Mouse (Mus musculus): Measurements from ENCODE around the gene Gramd1b. TPM values are rescaled to one million over a fixed set of nuclear protein-coding genes. Genes with fewer than 3 reads are reported as not detected.
A peak's percentile ranks its signal among the peaks of the same experiment; 100 is the strongest.

Gramd1b gene
- polyA plus RNA-seq, 1 experiment from 2014 or later: 7.1 TPM

GRCm38 (mm10) chr9:40348714-40349233, 182.4 kb downstream of the Gramd1b start:
- Histone ChIP-seq H3K36me3 (ENCODE audit: control insufficient read depth, insufficient read depth, low read length) (no peaks in the 10 kb centered on the region), H3K4me3 (ENCODE audit: low read depth, low read length) (no peak overlapping the region), H3K4me1 (ENCODE audit: control insufficient read depth, insufficient read depth, low read length) (peaks cover 10% of the 10 kb centered on the region), H3K4me2 (ENCODE audit: low read depth, low read length) (no peak overlapping the region), H3K9ac (ENCODE audit: low read depth, low read length) (no peak overlapping the region), H3K27ac (replicated peaks; ENCODE audit: low read depth, low read length) (no peak overlapping the region), H3K9me3 (ENCODE audit: control insufficient read depth, low read length) (no peaks in the 10 kb centered on the region), H3K27me3 (replicated peaks; ENCODE audit: control insufficient read depth, insufficient read depth, low read length) (no peaks in the 10 kb centered on the region)
- ATAC-seq (ENCODE audit: low read depth) (no peak), DNase-seq (ENCODE audit: low spot score) (no peak)
- WGBS: 91% methylated on average over 8 of the region's 8 CpGs

- H3K4me1 ChIP-seq (ENCODE audit: control insufficient read depth, insufficient read depth, low read length): peaks cover 10% of the 10 kb centered on the region
- H3K36me3 ChIP-seq (ENCODE audit: control insufficient read depth, insufficient read depth, low read length): no peaks in the 10 kb centered on the region
- WGBS: 15% methylated on average over 16 of the region's 16 CpGs
- peak overlapping the region; percentile 64 for H3K4me2 ChIP-seq (ENCODE audit: low read depth, low read length)
- ATAC-seq (ENCODE audit: low read depth) (peak; percentile 78), DNase-seq (ENCODE audit: low spot score) (peak; percentile 80)
- no peak overlapping the region for H3K27ac ChIP-seq (replicated peaks; ENCODE audit: low read depth, low read length)
- no peaks in the 10 kb centered on the region for H3K9me3 ChIP-seq (ENCODE audit: control insufficient read depth, low read length)
- peak overlapping the region; percentile 32 for H3K9ac ChIP-seq (ENCODE audit: low read depth, low read length)
- peak overlapping the region; percentile 37 for H3K4me3 ChIP-seq (ENCODE audit: low read depth, low read length)
- no peaks in the 10 kb centered on the region for H3K27me3 ChIP-seq (replicated peaks; ENCODE audit: control insufficient read depth, insufficient read depth, low read length)
Measured at GRCm38 (mm10) chr9:40346232-40346984, 184.8 kb downstream of the Gramd1b start.

- H3K27ac ChIP-seq (replicated peaks; ENCODE audit: low read depth, low read length): no peak overlapping the region
- H3K9me3 ChIP-seq (ENCODE audit: control insufficient read depth, low read length): no peaks in the 10 kb centered on the region
- peaks cover 10% of the 10 kb centered on the region for H3K4me1 ChIP-seq (ENCODE audit: control insufficient read depth, insufficient read depth, low read length)
- WGBS: 21% methylated on average over 13 of the region's 13 CpGs
- peak overlapping the region; percentile 32 for H3K9ac ChIP-seq (ENCODE audit: low read depth, low read length)
- ATAC-seq (ENCODE audit: low read depth) (peak; percentile 53), DNase-seq (ENCODE audit: low spot score) (peak; percentile 15)
- peak overlapping the region; percentile 37 for H3K4me3 ChIP-seq (ENCODE audit: low read depth, low read length)
- H3K4me2 ChIP-seq (ENCODE audit: low read depth, low read length): peak overlapping the region; percentile 64
- H3K36me3 ChIP-seq (ENCODE audit: control insufficient read depth, insufficient read depth, low read length): no peaks in the 10 kb centered on the region
- no peaks in the 10 kb centered on the region for H3K27me3 ChIP-seq (replicated peaks; ENCODE audit: control insufficient read depth, insufficient read depth, low read length)
Measured at GRCm38 (mm10) chr9:40345493-40346231, 185.5 kb downstream of the Gramd1b start.

GRCm38 (mm10) chr9:40344801-40345492, 186.2 kb downstream of the Gramd1b start:
- Histone ChIP-seq H3K27ac (replicated peaks; ENCODE audit: low read depth, low read length) (no peak overlapping the region), H3K9ac (ENCODE audit: low read depth, low read length) (peak overlapping the region; percentile 9; the same call in 1 of the 2 replicates), H3K4me2 (ENCODE audit: low read depth, low read length) (peak overlapping the region; percentile 64), H3K4me1 (ENCODE audit: control insufficient read depth, insufficient read depth, low read length) (peaks cover 10% of the 10 kb centered on the region), H3K4me3 (ENCODE audit: low read depth, low read length) (0 out of 2 replicates have a peak overlapping the region, but pooled peaks have one; percentile 37), H3K36me3 (ENCODE audit: control insufficient read depth, insufficient read depth, low read length) (no peaks in the 10 kb centered on the region), H3K27me3 (replicated peaks; ENCODE audit: control insufficient read depth, insufficient read depth, low read length) (no peaks in the 10 kb centered on the region), H3K9me3 (ENCODE audit: control insufficient read depth, low read length) (no peaks in the 10 kb centered on the region)
- 46% methylated on average over 10 of the region's 10 CpGs for WGBS
- DNase-seq (ENCODE audit: low spot score) (no peak), ATAC-seq (ENCODE audit: low read depth) (no peak)

- WGBS: 94% methylated on average over 7 of the region's 7 CpGs
- H3K4me1 ChIP-seq (ENCODE audit: control insufficient read depth, insufficient read depth, low read length): peaks cover 10% of the 10 kb centered on the region
- H3K4me3 ChIP-seq (ENCODE audit: low read depth, low read length): no peak overlapping the region
- H3K36me3 ChIP-seq (ENCODE audit: control insufficient read depth, insufficient read depth, low read length): no peaks in the 10 kb centered on the region
- H3K9ac ChIP-seq (ENCODE audit: low read depth, low read length): no peak overlapping the region
- DNase-seq (ENCODE audit: low spot score) (no peak), ATAC-seq (ENCODE audit: low read depth) (no peak)
- no peaks in the 10 kb centered on the region for H3K9me3 ChIP-seq (ENCODE audit: control insufficient read depth, low read length)
- H3K27ac ChIP-seq (replicated peaks; ENCODE audit: low read depth, low read length): no peak overlapping the region
- no peak overlapping the region for H3K4me2 ChIP-seq (ENCODE audit: low read depth, low read length)
- no peaks in the 10 kb centered on the region for H3K27me3 ChIP-seq (replicated peaks; ENCODE audit: control insufficient read depth, insufficient read depth, low read length)
Measured at GRCm38 (mm10) chr9:40343828-40344227, 187.4 kb downstream of the Gramd1b start.

GRCm38 (mm10) chr9:40343053-40343652, 188.0 kb downstream of the Gramd1b start:
- Histone ChIP-seq H3K27ac (replicated peaks; ENCODE audit: low read depth, low read length) (no peak overlapping the region), H3K4me2 (ENCODE audit: low read depth, low read length) (no peak overlapping the region), H3K4me1 (ENCODE audit: control insufficient read depth, insufficient read depth, low read length) (peaks cover 10% of the 10 kb centered on the region), H3K27me3 (replicated peaks; ENCODE audit: control insufficient read depth, insufficient read depth, low read length) (no peaks in the 10 kb centered on the region), H3K9ac (ENCODE audit: low read depth, low read length) (no peak overlapping the region), H3K9me3 (ENCODE audit: control insufficient read depth, low read length) (no peaks in the 10 kb centered on the region), H3K4me3 (ENCODE audit: low read depth, low read length) (no peak overlapping the region), H3K36me3 (ENCODE audit: control insufficient read depth, insufficient read depth, low read length) (no peaks in the 10 kb centered on the region)
- ATAC-seq (ENCODE audit: low read depth) (no peak), DNase-seq (ENCODE audit: low spot score) (no peak)
- 95% methylated on average over 9 of the region's 9 CpGs for WGBS

GRCm38 (mm10) chr9:40342101-40342500, 189.1 kb downstream of the Gramd1b start:
- no peaks in the 10 kb centered on the region for H3K9me3 ChIP-seq (ENCODE audit: control insufficient read depth, low read length)
- H3K27me3 ChIP-seq (replicated peaks; ENCODE audit: control insufficient read depth, insufficient read depth, low read length): no peaks in the 10 kb centered on the region
- ATAC-seq (ENCODE audit: low read depth): no peak
- WGBS: 81% methylated on average over 7 of the region's 7 CpGs
- DNase-seq (ENCODE audit: low spot score): no peak
- H3K4me1 ChIP-seq (ENCODE audit: control insufficient read depth, insufficient read depth, low read length): peaks cover 10% of the 10 kb centered on the region
- H3K9ac ChIP-seq (ENCODE audit: low read depth, low read length): no peak overlapping the region
- no peak overlapping the region for H3K4me3 ChIP-seq (ENCODE audit: low read depth, low read length)
- no peak overlapping the region for H3K4me2 ChIP-seq (ENCODE audit: low read depth, low read length)
- no peak overlapping the region for H3K27ac ChIP-seq (replicated peaks; ENCODE audit: low read depth, low read length)
- H3K36me3 ChIP-seq (ENCODE audit: control insufficient read depth, insufficient read depth, low read length): no peaks in the 10 kb centered on the region

GRCm38 (mm10) chr9:40339578-40339977, 191.6 kb downstream of the Gramd1b start:
- Histone ChIP-seq H3K27me3 (replicated peaks; ENCODE audit: control insufficient read depth, insufficient read depth, low read length) (no peaks in the 10 kb centered on the region), H3K9ac (ENCODE audit: low read depth, low read length) (no peak overlapping the region), H3K4me2 (ENCODE audit: low read depth, low read length) (no peak overlapping the region), H3K36me3 (ENCODE audit: control insufficient read depth, insufficient read depth, low read length) (no peaks in the 10 kb centered on the region), H3K9me3 (ENCODE audit: control insufficient read depth, low read length) (no peaks in the 10 kb centered on the region), H3K4me1 (ENCODE audit: control insufficient read depth, insufficient read depth, low read length) (0 out of 2 replicates have a peak, but pooled peaks cover under 1% of the 10 kb centered on the region), H3K4me3 (ENCODE audit: low read depth, low read length) (no peak overlapping the region), H3K27ac (replicated peaks; ENCODE audit: low read depth, low read length) (no peak overlapping the region)
- DNase-seq (ENCODE audit: low spot score) (no peak), ATAC-seq (ENCODE audit: low read depth) (no peak; the same call in 1 of the 2 replicates)
- WGBS: 70% methylated on average over 9 of the region's 9 CpGs

Measured in embryonic facial prominence, embryonic 14.5 days (tissue).